ENCODE assay signal across 21 mouse cellular contexts in the genomic region with DNA sequence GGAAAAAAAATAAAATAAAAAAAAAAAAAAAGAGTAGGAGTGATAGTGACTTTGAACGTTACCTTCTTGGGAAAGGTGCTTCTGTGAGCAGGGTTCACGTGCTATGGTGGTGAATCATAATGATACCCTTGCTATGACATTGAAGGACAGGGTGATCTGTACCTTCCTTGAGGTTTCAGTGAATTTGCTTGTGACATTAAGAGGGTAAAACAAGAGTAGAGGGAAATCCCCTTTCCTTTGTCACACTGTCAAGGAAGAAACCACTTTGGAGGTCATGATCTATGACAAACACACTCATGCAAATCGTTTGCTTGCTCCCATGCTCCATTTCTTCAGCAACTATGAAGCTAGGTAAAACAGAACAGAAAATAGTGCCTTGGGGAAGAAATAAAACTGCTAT.
DNase-seq lines count a peak whose midpoint lies in the region; ATAC-seq lines count a peak whose summit lies in the region.
"Had no signal": no experiment of that assay in that cellular context is flagged by ENCODE, and none has a peak within 500 bp of the region (broad histone marks: within the 10 kb centered on the region; RNA-seq: fewer than 3 reads in every experiment).

No protein-coding gene starts in this region.

- H3K9me3 ChIP-seq in forebrain, embryonic 13.5 days (replicated peaks), result no peaks in the 10 kb centered on the region
- H3K9me3 ChIP-seq: embryonic facial prominence, embryonic 12.5 days; heart, embryonic 13.5 days; hindbrain, embryonic 12.5 days; intestine, embryonic 15.5 days had no signal

- no peak overlapping the region for H3K4me3 ChIP-seq in forebrain, embryonic 13.5 days
- H3K4me3 ChIP-seq: embryonic facial prominence, embryonic 12.5 days; heart, embryonic 13.5 days; hindbrain, embryonic 12.5 days; intestine, embryonic 15.5 days had no signal

- H3K4me1 ChIP-seq in forebrain, embryonic 13.5 days, result no peaks in the 10 kb centered on the region
- H3K4me1 ChIP-seq: hindbrain, embryonic 12.5 days had no signal

- no peaks in the 10 kb centered on the region for H3K36me3 ChIP-seq in forebrain, embryonic 13.5 days (ENCODE audit: poor library complexity, severe bottlenecking)
- H3K36me3 ChIP-seq: embryonic facial prominence, embryonic 12.5 days; heart, embryonic 13.5 days; hindbrain, embryonic 12.5 days; intestine, embryonic 15.5 days had no signal

- no peak overlapping the region for H3K9ac ChIP-seq in forebrain, embryonic 13.5 days
- H3K9ac ChIP-seq: embryonic facial prominence, embryonic 12.5 days; forebrain, postnatal 0 days; heart, embryonic 13.5 days; hindbrain, embryonic 12.5 days; intestine, embryonic 15.5 days had no signal

- H3K27ac ChIP-seq in forebrain, embryonic 13.5 days, result no peak overlapping the region
- H3K27ac ChIP-seq: embryonic facial prominence, embryonic 12.5 days; heart, embryonic 13.5 days; hindbrain, embryonic 12.5 days; intestine, embryonic 15.5 days had no signal

- H3K4me2 ChIP-seq in forebrain, embryonic 13.5 days, result no peak overlapping the region
- H3K4me2 ChIP-seq: embryonic facial prominence, embryonic 12.5 days; heart, embryonic 13.5 days; hindbrain, embryonic 12.5 days; intestine, embryonic 15.5 days had no signal

- no peaks in the 10 kb centered on the region for H3K27me3 ChIP-seq in forebrain, embryonic 13.5 days
- H3K27me3 ChIP-seq: embryonic facial prominence, embryonic 12.5 days; heart, embryonic 13.5 days; hindbrain, embryonic 12.5 days; intestine, embryonic 15.5 days had no signal

- ATAC-seq in activated CD4-positive, CD25-positive, alpha-beta regulatory T cell, adult 4 months, result peak; percentile 97
- no peak for ATAC-seq in forebrain, embryonic 13.5 days
- ATAC-seq: forebrain, postnatal 0 days; hindbrain, embryonic 16.5 days; intestine, embryonic 15.5 days had no signal

- DNase-seq in spleen, postnatal 36 days (ENCODE audit: low spot score in 2 of 2), result peak; percentile 41 to 56
- no peak for DNase-seq in spleen, postnatal 14 days (ENCODE audit: low spot score in 2 of 2)
- peak; percentile 63 for DNase-seq in naive thymus-derived CD4-positive, alpha-beta T cell, adult 2 months (ENCODE audit: low read depth)
- no peak for DNase-seq in thymus, postnatal 36 days
- DNase-seq in left cerebral cortex, adult 8-10 months (ENCODE audit: low spot score in 2 of 2), result no peak
- DNase-seq: adrenal gland, adult 2 months; adrenal gland, postnatal 25 days; cerebellum, adult 18-20 months; cerebellum, adult 9-11 months; cerebellum, postnatal 36 days; embryo, embryonic 11 days; forebrain, postnatal 0 days; gastrocnemius, postnatal 14 days; heart, postnatal 4 days had no signal

- WGBS in forebrain, embryonic 13.5 days, result 86% methylated on average over 3 of the region's 3 CpGs

Comparison
In these comparisons a context has a peak if more than half of its experiments do, and no peak if none do; other contexts are left out.
1. DNase-seq: peak in spleen, postnatal 36 days (2 of 2) and naive thymus-derived CD4-positive, alpha-beta T cell, adult 2 months (single experiment); none in spleen, postnatal 14 days (0 of 2), thymus, postnatal 36 days (0 of 2) and left cerebral cortex, adult 8-10 months (0 of 2).